8 mouse cellular contexts compared by ENCODE assay signal in the genomic region with DNA sequence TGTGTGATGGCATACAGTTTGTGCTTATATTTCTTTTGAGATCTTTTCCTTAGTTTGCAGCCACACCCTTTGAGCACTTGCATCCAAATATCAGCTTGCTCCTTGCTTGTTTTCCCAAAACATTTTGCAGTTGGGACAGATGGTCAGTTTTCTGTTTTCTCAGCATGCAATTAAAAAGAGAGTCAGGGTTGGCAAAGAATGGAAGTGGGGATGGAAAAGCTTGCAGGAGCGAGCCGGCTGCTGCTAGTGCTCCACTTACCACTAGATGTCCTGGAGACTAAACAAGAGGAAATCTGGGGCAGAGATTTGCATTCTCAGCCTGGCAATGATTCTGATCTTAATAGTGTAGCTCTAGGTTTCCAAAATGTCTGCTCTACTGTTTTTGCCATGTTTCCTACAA.
DNase-seq lines count a peak whose midpoint lies in the region; ATAC-seq and TF ChIP-seq lines count a peak whose summit lies in the region.

No protein-coding gene starts in this region.

- no peak for ATAC-seq in CD4-positive, CD25-positive, alpha-beta regulatory T cell, adult 4 months

- no peaks in the 10 kb centered on the region for H3K4me1 ChIP-seq in heart, embryonic 10.5 days
- peaks cover 10% of the 10 kb centered on the region for H3K4me1 ChIP-seq in cerebellum, adult 2 months (ENCODE audit: control insufficient read depth, insufficient read depth, low read length)
- no peaks in the 10 kb centered on the region for H3K4me1 ChIP-seq in thymus, adult 2 months (replicated peaks; ENCODE audit: control insufficient read depth, insufficient read depth, low read length)

- H3K27ac ChIP-seq in heart, embryonic 10.5 days: no peak overlapping the region
- H3K27ac ChIP-seq in cerebellum, adult 2 months (ENCODE audit: insufficient read depth, low read length): peak overlapping the region; percentile 74; the same call in 1 of the 2 replicates
- no peak overlapping the region for H3K27ac ChIP-seq in thymus, adult 2 months (ENCODE audit: control insufficient read depth, insufficient read depth, low read length)

- H3K9me3 ChIP-seq in heart, embryonic 10.5 days: no peaks in the 10 kb centered on the region

- peak; percentile 68 for DNase-seq in heart, embryonic 10.5 days (ENCODE audit: low spot score)
- DNase-seq in heart, adult 8-10 months (ENCODE audit: low spot score): no peak
- peak; percentile 3 for DNase-seq in 3T3-L1 (ENCODE audit: low read depth, low spot score)
- DNase-seq in cerebellum, adult 2 months: peak; percentile 81 to 97
- peak; percentile 42 for DNase-seq in layer of hippocampus, adult 9-11 months
- DNase-seq in urinary bladder, postnatal 14 days (ENCODE audit: low spot score): no peak
- DNase-seq in thymus, adult 2 months: no peak

- no peak overlapping the region for H3K4me3 ChIP-seq in heart, embryonic 10.5 days
- no peak overlapping the region for H3K4me3 ChIP-seq in cerebellum, adult 2 months (replicated peaks; ENCODE audit: insufficient read depth, low read depth, low read length)
- no peak overlapping the region for H3K4me3 ChIP-seq in thymus, adult 2 months (ENCODE audit: control insufficient read depth, insufficient read depth, low read length)

- WGBS in heart, embryonic 10.5 days: 15% methylated on average over 2 of the region's 2 CpGs
- WGBS in cerebellum, adult 2 months: 0% methylated on average over 2 of the region's 2 CpGs
- 31% methylated on average over 2 of the region's 2 CpGs for WGBS in thymus, adult 2 months

- no peaks in the 10 kb centered on the region for H3K36me3 ChIP-seq in heart, embryonic 10.5 days
- no peaks in the 10 kb centered on the region for H3K36me3 ChIP-seq in thymus, adult 2 months (ENCODE audit: control insufficient read depth, insufficient read depth, low read length)

- H3K27me3 ChIP-seq in heart, embryonic 10.5 days (ENCODE audit: insufficient read depth, poor library complexity, severe bottlenecking): no peaks in the 10 kb centered on the region
- H3K27me3 ChIP-seq in cerebellum, adult 2 months (ENCODE audit: control insufficient read depth, insufficient read depth, low read length): no peaks in the 10 kb centered on the region
- no peaks in the 10 kb centered on the region for H3K27me3 ChIP-seq in thymus, adult 2 months (ENCODE audit: control insufficient read depth, insufficient read depth, low read length)

- peak; percentile 59 for TF ChIP-seq CTCF in cerebellum, adult 2 months (IDR thresholded peaks at IDR 0.05; ENCODE audit: borderline replicate concordance, insufficient read depth, low read depth, low read length)
- no peak for TF ChIP-seq CTCF in thymus, adult 2 months (IDR thresholded peaks at IDR 0.05; ENCODE audit: borderline replicate concordance, control insufficient read depth, extremely low read depth, insufficient read depth, low read length, poor library complexity)

- TF ChIP-seq POLR2A in cerebellum, adult 2 months (IDR thresholded peaks at IDR 0.05; ENCODE audit: borderline replicate concordance, insufficient read depth, low read length): no peak
- TF ChIP-seq POLR2A in thymus, adult 2 months (IDR thresholded peaks at IDR 0.05; ENCODE audit: control insufficient read depth, extremely low read depth, insufficient read depth, low read length, poor library complexity): no peak

Comparison
In these comparisons a context has a peak if more than half of its experiments do, and no peak if none do; other contexts are left out.
1. DNase-seq: peak in heart, embryonic 10.5 days (single experiment), 3T3-L1 (single experiment), cerebellum, adult 2 months (2 of 2) and layer of hippocampus, adult 9-11 months (single experiment); none in heart, adult 8-10 months (single experiment), urinary bladder, postnatal 14 days (single experiment) and thymus, adult 2 months (single experiment).